Mouse (Mus musculus) kidney, embryonic 16.5 days (tissue): ENCODE results near the gene Lrp1. TPM values are rescaled to one million over a fixed set of nuclear protein-coding genes. Genes with fewer than 3 reads are reported as not detected.

Source experiments
- ATAC-seq: fragments of 200-750 bp; cut with Nextera tagmentation; 2 replicates; pipeline ENCODE4 v1.8.0; 2017; ENCODE audit warnings: moderate TSS enrichment; ENCODE audit not compliant: low FRiP score, low TSS enrichment
- H3K27ac ChIP-seq: fragments of 300-500 bp; sonication (generic); 2 replicates; pipeline ENCODE4 v1.5.1; 2014; ENCODE audit warnings: low read length
- H3K27me3 ChIP-seq: fragments of 300-500 bp; sonication (generic); 2 replicates; pipeline ENCODE4 v1.6.1; 2014; ENCODE audit warnings: low read length, control low read depth, mixed read lengths; ENCODE audit not compliant: insufficient read depth
- H3K36me3 ChIP-seq: fragments of 300-500 bp; sonication (generic); 2 replicates; pipeline ENCODE4 v1.6.1; 2014; ENCODE audit warnings: low read length, control low read depth, mixed read lengths; ENCODE audit not compliant: insufficient read depth
- H3K4me1 ChIP-seq: fragments of 300-500 bp; sonication (generic); 2 replicates; pipeline ENCODE4 v1.6.1; 2014; ENCODE audit warnings: low read length, control low read depth, mixed read lengths; ENCODE audit not compliant: insufficient read depth
- H3K4me2 ChIP-seq: fragments of 300-500 bp; sonication (generic); replicated peaks from 2 replicates; pipeline ENCODE4 v1.6.1; 2014; ENCODE audit warnings: low read depth, low read length
- H3K4me3 ChIP-seq: fragments of 300-500 bp; sonication (generic); 2 replicates; pipeline ENCODE4 v1.5.1; 2014; ENCODE audit warnings: mild to moderate bottlenecking, low read length
- H3K9ac ChIP-seq: fragments of 300-500 bp; sonication (generic); replicated peaks from 2 replicates; pipeline ENCODE4 v1.6.1; 2014; ENCODE audit warnings: low read length
- H3K9me3 ChIP-seq: fragments of 300-500 bp; sonication (generic); 2 replicates; pipeline ENCODE4 v1.6.1; 2016; ENCODE audit warnings: low read length, control low read depth
- WGBS: fragments of 180-500 bp; shearing (Covaris S2); extraction: QIAGEN DNeasy Blood & Tissue Kit; methylation state at CpG from one replicate; pipeline ENCODE4 v1.1.7; 2014; 5-methylcytosine and 5-hydroxymethylcytosine counted together
- polyA plus RNA-seq: library from polyadenylated mRNA; unstranded; fragments of >200 nt; fragmentation: Nextera tagmentation; extraction: Ambion mirVana; gene quantifications from 2 replicates; pipeline ENCODE4 v1.2.1, GENCODE M21; 2015

Lrp1 gene
- polyA plus RNA-seq, 1 experiment from 2014 or later: 71.7 TPM

DNA sequence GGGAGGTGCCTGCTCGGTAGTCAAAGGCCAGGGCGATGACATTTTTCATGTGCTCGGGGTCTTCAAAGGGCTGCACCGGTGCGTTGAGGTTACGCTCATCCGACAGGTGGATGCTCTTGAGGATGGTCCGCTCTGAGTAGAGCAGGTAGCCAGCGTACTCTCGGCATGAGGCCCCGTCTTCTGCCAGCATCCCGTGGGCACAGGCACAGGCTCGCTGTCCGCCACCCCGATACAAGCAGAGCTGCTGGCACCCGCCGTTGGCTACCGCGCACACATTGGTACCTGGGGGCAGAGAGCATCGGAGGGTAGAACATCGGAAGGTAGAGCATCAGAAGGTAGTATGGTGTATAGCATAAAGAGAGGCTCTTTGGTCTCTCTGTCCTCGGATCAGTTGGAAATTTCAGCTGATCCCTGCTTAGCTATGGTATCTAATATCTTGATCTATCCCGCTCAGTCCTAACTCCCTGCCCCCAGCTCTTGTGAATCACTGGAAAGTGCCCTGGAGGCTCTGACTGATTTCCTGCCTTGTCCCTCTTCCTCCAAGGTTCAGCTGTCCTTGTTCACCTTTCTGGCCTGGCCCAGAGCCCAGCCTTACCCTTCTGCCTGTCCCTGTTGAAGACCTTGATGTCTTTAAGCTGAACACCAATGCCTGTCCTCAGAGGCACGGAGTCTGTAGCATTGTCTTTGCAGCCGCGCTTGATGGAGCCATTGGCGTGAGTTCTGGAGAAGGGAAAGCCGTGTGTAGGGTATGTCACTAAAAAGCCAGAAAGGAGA is 54.2 kb downstream of the Lrp1 start:
- H3K36me3 ChIP-seq: peaks cover 23% of the 10 kb centered on the region
- H3K4me3 ChIP-seq: no peak overlapping the region
- H3K27ac ChIP-seq: no peak overlapping the region
- H3K27me3 ChIP-seq: no peaks in the 10 kb centered on the region
- peaks cover 21% of the 10 kb centered on the region for H3K4me1 ChIP-seq
- no peak overlapping the region for H3K9ac ChIP-seq
- ATAC-seq: no peak
- H3K4me2 ChIP-seq: no peak overlapping the region
- WGBS: 94% methylated on average over 28 of the region's 28 CpGs
- H3K9me3 ChIP-seq: no peaks in the 10 kb centered on the region

GRCm38 (mm10) chr10:127564301-127564700 is 56.6 kb downstream of the Lrp1 start:
- Histone ChIP-seq H3K27me3 (no peaks in the 10 kb centered on the region), H3K4me2 (no peak overlapping the region; the same call in 1 of the 2 replicates), H3K9ac (no peak overlapping the region), H3K4me3 (no peak overlapping the region), H3K4me1 (peaks cover 21% of the 10 kb centered on the region), H3K36me3 (peaks cover 31% of the 10 kb centered on the region), H3K27ac (peak overlapping the region; percentile 75), H3K9me3 (no peaks in the 10 kb centered on the region)
- 38% methylated on average over 13 of the region's 13 CpGs for WGBS
- peak; percentile 82 for ATAC-seq

GRCm38 (mm10) chr10:127563840-127564239 is 57.1 kb downstream of the Lrp1 start:
- H3K4me2 ChIP-seq: no peak overlapping the region
- no peaks in the 10 kb centered on the region for H3K9me3 ChIP-seq
- H3K9ac ChIP-seq: no peak overlapping the region
- 53% methylated on average over 8 of the region's 8 CpGs for WGBS
- H3K36me3 ChIP-seq: peaks cover 33% of the 10 kb centered on the region
- H3K4me1 ChIP-seq: peaks cover 21% of the 10 kb centered on the region
- ATAC-seq: peak; percentile 49
- H3K27me3 ChIP-seq: no peaks in the 10 kb centered on the region
- peak overlapping the region; percentile 75 for H3K27ac ChIP-seq
- no peak overlapping the region for H3K4me3 ChIP-seq

- Histone ChIP-seq H3K27me3 (no peaks in the 10 kb centered on the region), H3K36me3 (peaks cover 48% of the 10 kb centered on the region), H3K27ac (no peak overlapping the region), H3K9ac (no peak overlapping the region), H3K4me2 (no peak overlapping the region), H3K4me1 (peaks cover 21% of the 10 kb centered on the region), H3K9me3 (no peaks in the 10 kb centered on the region), H3K4me3 (no peak overlapping the region)
- ATAC-seq: no peak
These were observed 59.8 kb downstream of the Lrp1 start for GRCm38 (mm10) chr10:127561145-127561544.

- 89% methylated on average over 13 of the region's 13 CpGs for WGBS
- Histone ChIP-seq H3K4me2 (no peak overlapping the region), H3K27me3 (no peaks in the 10 kb centered on the region), H3K4me1 (no peaks in the 10 kb centered on the region), H3K4me3 (no peak overlapping the region), H3K9me3 (no peaks in the 10 kb centered on the region), H3K27ac (no peak overlapping the region), H3K9ac (no peak overlapping the region), H3K36me3 (peaks cover 69% of the 10 kb centered on the region)
- no peak for ATAC-seq
These were observed 63.6 kb downstream of the Lrp1 start for GRCm38 (mm10) chr10:127557397-127557796.

DNA sequence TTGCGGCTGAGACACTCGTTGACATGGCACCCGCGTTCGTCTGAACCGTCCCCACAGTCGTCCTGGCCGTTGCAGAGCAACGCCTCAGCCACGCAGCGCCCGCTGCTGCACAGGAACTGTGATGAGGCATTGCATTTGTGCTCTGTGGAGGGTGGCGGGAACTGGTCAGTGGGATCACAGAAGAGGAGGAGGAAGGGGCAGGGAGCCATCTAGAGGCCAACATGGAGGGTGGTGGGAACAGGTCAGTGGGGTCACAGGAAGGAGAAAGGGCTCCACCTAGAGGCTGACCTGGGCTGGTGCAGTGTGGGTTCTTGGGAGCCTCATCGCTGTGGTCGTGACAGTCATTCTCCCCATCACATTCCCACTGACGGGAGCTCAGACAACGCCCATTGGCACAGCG is 65.2 kb downstream of the Lrp1 start:
- H3K36me3 ChIP-seq: peaks cover 74% of the 10 kb centered on the region
- H3K9ac ChIP-seq: no peak overlapping the region
- no peaks in the 10 kb centered on the region for H3K9me3 ChIP-seq
- H3K4me2 ChIP-seq: no peak overlapping the region
- H3K4me3 ChIP-seq: no peak overlapping the region
- no peak for ATAC-seq
- no peaks in the 10 kb centered on the region for H3K27me3 ChIP-seq
- no peak overlapping the region for H3K27ac ChIP-seq
- 65% methylated on average over 18 of the region's 18 CpGs for WGBS
- H3K4me1 ChIP-seq: no peaks in the 10 kb centered on the region

DNA sequence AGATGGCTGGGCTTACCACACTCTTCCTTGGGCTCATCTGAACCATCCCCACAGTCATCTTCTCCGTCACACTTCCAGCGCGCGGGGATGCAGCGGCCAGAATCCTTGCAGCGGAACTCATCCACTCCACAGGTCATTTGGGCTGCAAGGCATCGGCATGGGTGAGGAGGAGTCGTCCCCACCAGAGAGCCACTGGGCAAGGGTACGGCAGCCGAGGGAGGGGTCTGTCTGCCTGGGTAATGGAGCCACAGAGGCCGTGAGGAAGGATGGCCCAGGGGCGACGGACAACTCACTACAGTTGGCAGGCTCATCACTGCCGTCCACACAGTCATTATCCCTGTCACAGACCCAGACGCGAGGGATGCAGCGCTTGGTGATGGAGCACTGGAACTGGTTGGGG is 71.1 kb downstream of the Lrp1 start:
- H3K4me2 ChIP-seq: no peak overlapping the region
- H3K9me3 ChIP-seq: no peaks in the 10 kb centered on the region
- no peak for ATAC-seq
- peaks cover 44% of the 10 kb centered on the region for H3K36me3 ChIP-seq
- no peaks in the 10 kb centered on the region for H3K4me1 ChIP-seq
- no peak overlapping the region for H3K27ac ChIP-seq
- no peak overlapping the region for H3K4me3 ChIP-seq
- 76% methylated on average over 17 of the region's 17 CpGs for WGBS
- H3K9ac ChIP-seq: no peak overlapping the region
- no peaks in the 10 kb centered on the region for H3K27me3 ChIP-seq

- no peaks in the 10 kb centered on the region for H3K4me1 ChIP-seq
- WGBS: 96% methylated on average over 15 of the region's 15 CpGs
These were observed 72.7 kb downstream of the Lrp1 start for GRCm38 (mm10) chr10:127548236-127548635.

DNA sequence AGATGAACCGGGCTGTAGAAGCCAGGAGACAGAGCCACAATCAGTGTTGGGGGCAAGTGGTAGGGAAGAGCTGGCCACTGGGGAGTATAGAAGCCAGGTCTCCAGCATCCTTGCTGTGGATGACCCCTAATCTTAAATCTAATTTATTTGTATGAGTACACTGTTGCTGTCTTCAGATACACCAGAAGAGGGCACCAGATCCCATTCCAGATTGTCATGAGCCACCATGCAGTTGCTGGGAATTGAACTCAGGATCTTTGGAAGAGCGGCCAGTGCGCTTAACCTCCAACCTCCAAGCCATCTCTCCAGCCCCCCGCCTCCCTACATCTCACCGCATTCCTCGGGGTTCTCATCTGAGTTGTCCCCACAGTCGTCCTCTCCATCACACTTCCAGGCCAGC is 74.4 kb downstream of the Lrp1 start:
- H3K27me3 ChIP-seq: no peaks in the 10 kb centered on the region
- H3K4me1 ChIP-seq: no peaks in the 10 kb centered on the region
- 90% methylated on average over 7 of the region's 7 CpGs for WGBS
- peaks cover 28% of the 10 kb centered on the region; the same call in 1 of the 2 replicates for H3K36me3 ChIP-seq
- no peak overlapping the region for H3K27ac ChIP-seq
- no peak overlapping the region for H3K4me2 ChIP-seq
- no peaks in the 10 kb centered on the region for H3K9me3 ChIP-seq
- ATAC-seq: no peak
- no peak overlapping the region for H3K4me3 ChIP-seq
- no peak overlapping the region for H3K9ac ChIP-seq

More at GRCm38 (mm10) chr10:127548236-127548635, 72.7 kb downstream of the Lrp1 start:
- H3K27ac ChIP-seq: no peak overlapping the region
- H3K9ac ChIP-seq: no peak overlapping the region
- no peak for ATAC-seq
- H3K9me3 ChIP-seq: no peaks in the 10 kb centered on the region
- H3K4me3 ChIP-seq: no peak overlapping the region
- no peak overlapping the region for H3K4me2 ChIP-seq
- H3K27me3 ChIP-seq: no peaks in the 10 kb centered on the region
- peaks cover 34% of the 10 kb centered on the region for H3K36me3 ChIP-seq

- H3K4me2 ChIP-seq: no peak overlapping the region
- WGBS: 89% methylated on average over 20 of the region's 20 CpGs
- H3K36me3 ChIP-seq: peaks cover 30% of the 10 kb centered on the region; the same call in 1 of the 2 replicates
- no peaks in the 10 kb centered on the region for H3K27me3 ChIP-seq
- H3K4me1 ChIP-seq: no peaks in the 10 kb centered on the region
- no peak for ATAC-seq
- no peak overlapping the region for H3K27ac ChIP-seq
- no peak overlapping the region for H3K4me3 ChIP-seq
- H3K9me3 ChIP-seq: no peaks in the 10 kb centered on the region
- H3K9ac ChIP-seq: no peak overlapping the region
These were observed 76.6 kb downstream of the Lrp1 start for GRCm38 (mm10) chr10:127544375-127544774.
